Mouse (Mus musculus) lung, adult 2 months (tissue): ENCODE measurements at regions not wholly inside any gene's neighbourhood (a gene's known extent, or its start where the extent isn't known, plus 50 kb on each side); places are given as distances from the start of the nearest gene placed in this dataset.

ENCODE experiments used
- CTCF ChIP-seq: fragments of 200-500 bp; IDR thresholded peaks from 2 replicates; pipeline ENCODE4 v1.5.1; 2011; ENCODE audit warnings: mild to moderate bottlenecking, low read length, control low read depth; ENCODE audit not compliant: insufficient read depth
- POLR2A ChIP-seq: fragments of 200-500 bp; IDR thresholded peaks from 2 replicates; pipeline ENCODE4 v1.6.1; 2011; ENCODE audit warnings: low read depth, mild to moderate bottlenecking, control low read depth, low read length, borderline replicate concordance; ENCODE audit errors: extremely low read depth

- TF ChIP-seq POLR2A: no peak
- TF ChIP-seq CTCF: no peak
These were observed 290.8 kb upstream of the Alcam start for GRCm38 (mm10) chr16:52744720-52745119.
